Mouse (Mus musculus): Measurements from ENCODE around the gene Rapgef4.

GRCm38 (mm10) chr2:72221283-72221682, 240.2 kb downstream of the Rapgef4 start:
- TF ChIP-seq CTCF (IDR thresholded peaks at IDR 0.05; ENCODE audit: low read depth, low read length) (no peak), POLR2A (IDR thresholded peaks at IDR 0.05; ENCODE audit: extremely low read depth, insufficient read depth, low read length) (no peak)

Data from liver, adult 2 months (tissue).